Mouse (Mus musculus) E14TG2a.4 (cell line): ENCODE measurements at regions not wholly inside any gene's neighbourhood (a gene's known extent, or its start where the extent isn't known, plus 50 kb on each side); places are given as distances from the start of the nearest gene placed in this dataset.

Source experiments
- CTCF ChIP-seq: conservative IDR thresholded peaks from 2 replicates; pipeline ENCODE4 v1.5.1; 2014; ENCODE audit warnings: low read length
- NANOG ChIP-seq: IDR thresholded peaks from 2 replicates; pipeline ENCODE4 v1.6.1; 2014; ENCODE audit warnings: borderline replicate concordance, low read length, mixed read lengths
- POU5F1 ChIP-seq: IDR thresholded peaks from 2 replicates; pipeline ENCODE4 v1.6.1; 2014; ENCODE audit warnings: low read length, borderline replicate concordance

- TF ChIP-seq CTCF (no peak), NANOG (no peak), POU5F1 (no peak)
Measured at GRCm38 (mm10) chr3:37789143-37789697, 64.9 kb upstream of the Gm5148 start.
